Mouse (Mus musculus): ENCODE measurements around the gene Rhoh.
A peak's percentile ranks its signal among the peaks of the same experiment; 100 is the strongest.

DNA sequence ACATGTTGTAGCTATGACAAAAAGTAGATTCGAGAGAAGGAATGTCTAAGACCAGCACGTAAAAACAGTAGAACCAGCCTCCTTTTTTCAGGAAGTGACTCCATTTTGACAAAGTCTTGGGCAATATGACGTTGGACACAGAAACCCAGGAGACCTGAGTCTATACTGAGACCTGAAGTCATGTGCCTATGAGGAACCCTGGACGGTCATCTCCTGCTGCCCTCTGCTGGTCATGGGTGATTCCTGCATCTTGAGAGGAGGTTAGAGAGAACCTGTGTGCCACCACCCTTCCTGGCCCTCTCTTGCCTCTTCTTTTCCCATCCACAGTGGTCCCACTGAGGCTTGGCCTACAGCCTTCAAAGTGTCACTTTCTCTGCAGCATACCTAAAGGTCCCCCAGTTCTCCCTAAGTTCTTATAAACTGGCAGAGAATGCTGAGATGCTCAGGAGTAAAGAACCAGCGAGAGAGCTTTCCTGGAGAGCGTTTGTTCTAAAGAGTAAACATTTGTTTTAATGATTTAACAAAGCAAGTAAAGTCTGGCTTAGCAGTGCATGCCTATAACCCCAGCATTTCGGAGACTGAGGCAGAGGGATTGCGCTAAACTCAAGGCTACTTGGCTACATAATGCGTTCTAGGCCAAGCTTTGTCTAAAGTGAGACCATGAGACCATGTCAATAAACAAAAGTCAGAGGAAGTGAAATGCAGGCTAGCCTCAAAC, 77.1 kb downstream of the Rhoh start:
- TF ChIP-seq CTCF (IDR thresholded peaks at IDR 0.05; ENCODE audit: control insufficient read depth, insufficient read depth, insufficient replicate concordance, low read depth, low read length) (peak; percentile 86; the same call in 1 of the 2 replicates), POLR2A (IDR thresholded peaks at IDR 0.05; ENCODE audit: control insufficient read depth, low read depth, low read length) (no peak)
